Mouse (Mus musculus): ENCODE results near the gene Thap3. TPM values are rescaled to one million over a fixed set of nuclear protein-coding genes. Genes with fewer than 3 reads are reported as not detected.

Gene Thap3
- polyA plus RNA-seq, 1 experiment from 2014 or later, result 28.9 TPM

GRCm38 (mm10) chr4:151995371-151996172 is 6.8 kb upstream of the Thap3 start:
- DNase-seq (ENCODE audit: low spot score), result peak; percentile 83
- Histone ChIP-seq H3K4me3 (ENCODE audit: low read depth, low read length) (peak overlapping the region; percentile 99), H3K9me3 (ENCODE audit: control insufficient read depth, low read length) (no peaks in the 10 kb centered on the region), H3K4me2 (ENCODE audit: low read depth, low read length, severe bottlenecking) (peak overlapping the region; percentile 83), H3K27ac (ENCODE audit: low read depth, low read length) (peak overlapping the region; percentile 62), H3K4me1 (replicated peaks; ENCODE audit: control insufficient read depth, insufficient read depth, low read length) (peaks cover 6% of the 10 kb centered on the region; the same call in 1 of the 2 replicates), H3K36me3 (ENCODE audit: control insufficient read depth, insufficient read depth, low read length) (peaks cover 8% of the 10 kb centered on the region), H3K27me3 (ENCODE audit: control insufficient read depth, insufficient read depth, low read length) (no peaks in the 10 kb centered on the region), H3K9ac (ENCODE audit: low read length) (peak overlapping the region; percentile 93)
- under 1% methylated on average over 93 of the region's 111 CpGs for WGBS
- ATAC-seq (replicated peaks; ENCODE audit: low FRiP score), result peak; percentile 4

- ATAC-seq (replicated peaks; ENCODE audit: low FRiP score) (no peak), DNase-seq (ENCODE audit: low spot score) (peak; percentile 73)
- Histone ChIP-seq H3K27ac (ENCODE audit: low read depth, low read length) (no peak overlapping the region; the same call in 1 of the 2 replicates), H3K9me3 (ENCODE audit: control insufficient read depth, low read length) (no peaks in the 10 kb centered on the region), H3K9ac (ENCODE audit: low read length) (peak overlapping the region; percentile 93), H3K4me3 (ENCODE audit: low read depth, low read length) (peak overlapping the region; percentile 99), H3K36me3 (ENCODE audit: control insufficient read depth, insufficient read depth, low read length) (peaks cover 8% of the 10 kb centered on the region), H3K4me2 (ENCODE audit: low read depth, low read length, severe bottlenecking) (peak overlapping the region; percentile 83), H3K27me3 (ENCODE audit: control insufficient read depth, insufficient read depth, low read length) (no peaks in the 10 kb centered on the region), H3K4me1 (replicated peaks; ENCODE audit: control insufficient read depth, insufficient read depth, low read length) (peaks cover 6% of the 10 kb centered on the region; the same call in 1 of the 2 replicates)
- under 1% methylated on average over 61 of the region's 61 CpGs for WGBS
Measured at GRCm38 (mm10) chr4:151994228-151995171, 5.7 kb upstream of the Thap3 start.

GRCm38 (mm10) chr4:151993035-151993434 is 4.2 kb upstream of the Thap3 start:
- Histone ChIP-seq H3K4me3 (ENCODE audit: low read depth, low read length) (no peak overlapping the region), H3K36me3 (ENCODE audit: control insufficient read depth, insufficient read depth, low read length) (peaks cover 8% of the 10 kb centered on the region), H3K9me3 (ENCODE audit: control insufficient read depth, low read length) (no peaks in the 10 kb centered on the region), H3K27me3 (ENCODE audit: control insufficient read depth, insufficient read depth, low read length) (no peaks in the 10 kb centered on the region), H3K9ac (ENCODE audit: low read length) (no peak overlapping the region), H3K27ac (ENCODE audit: low read depth, low read length) (no peak overlapping the region), H3K4me2 (ENCODE audit: low read depth, low read length, severe bottlenecking) (no peak overlapping the region), H3K4me1 (replicated peaks; ENCODE audit: control insufficient read depth, insufficient read depth, low read length) (peaks cover 8% of the 10 kb centered on the region)
- 86% methylated on average over 6 of the region's 6 CpGs for WGBS
- no peak for DNase-seq (ENCODE audit: low spot score)
- ATAC-seq (replicated peaks; ENCODE audit: low FRiP score), result no peak

- H3K4me3 ChIP-seq (ENCODE audit: low read depth, low read length), result no peak overlapping the region
Measured at GRCm38 (mm10) chr4:151992091-151992490, 3.3 kb upstream of the Thap3 start.

GRCm38 (mm10) chr4:151989110-151989488 is 302 bp upstream of the Thap3 start:
- 29% methylated on average over 6 of the region's 6 CpGs for WGBS
- DNase-seq (ENCODE audit: low spot score) (no peak), ATAC-seq (replicated peaks; ENCODE audit: low FRiP score) (peak; percentile 37; the same call in 1 of the 2 replicates)
- peaks cover 8% of the 10 kb centered on the region for H3K36me3 ChIP-seq (ENCODE audit: control insufficient read depth, insufficient read depth, low read length)
- peak overlapping the region; percentile 80; the same call in 1 of the 2 replicates for H3K4me2 ChIP-seq (ENCODE audit: low read depth, low read length, severe bottlenecking)
- no peak overlapping the region for H3K27ac ChIP-seq (ENCODE audit: low read depth, low read length)
- peaks cover 7% of the 10 kb centered on the region for H3K4me1 ChIP-seq (replicated peaks; ENCODE audit: control insufficient read depth, insufficient read depth, low read length)
- no peaks in the 10 kb centered on the region for H3K9me3 ChIP-seq (ENCODE audit: control insufficient read depth, low read length)
- peak overlapping the region; percentile 84 for H3K4me3 ChIP-seq (ENCODE audit: low read depth, low read length)
- H3K27me3 ChIP-seq (ENCODE audit: control insufficient read depth, insufficient read depth, low read length), result no peaks in the 10 kb centered on the region
- peak overlapping the region; percentile 96 for H3K9ac ChIP-seq (ENCODE audit: low read length)

More at GRCm38 (mm10) chr4:151992091-151992490, 3.3 kb upstream of the Thap3 start:
- no peak for ATAC-seq (replicated peaks; ENCODE audit: low FRiP score)
- Histone ChIP-seq H3K4me2 (ENCODE audit: low read depth, low read length, severe bottlenecking) (no peak overlapping the region), H3K9ac (ENCODE audit: low read length) (no peak overlapping the region), H3K27ac (ENCODE audit: low read depth, low read length) (no peak overlapping the region), H3K27me3 (ENCODE audit: control insufficient read depth, insufficient read depth, low read length) (no peaks in the 10 kb centered on the region), H3K4me1 (replicated peaks; ENCODE audit: control insufficient read depth, insufficient read depth, low read length) (peaks cover 10% of the 10 kb centered on the region), H3K36me3 (ENCODE audit: control insufficient read depth, insufficient read depth, low read length) (peaks cover 8% of the 10 kb centered on the region), H3K9me3 (ENCODE audit: control insufficient read depth, low read length) (no peaks in the 10 kb centered on the region)
- 93% methylated on average over 9 of the region's 9 CpGs for WGBS
- no peak for DNase-seq (ENCODE audit: low spot score)

- DNase-seq (ENCODE audit: low spot score) (no peak), ATAC-seq (replicated peaks; ENCODE audit: low FRiP score) (no peak)
- no peaks in the 10 kb centered on the region for H3K9me3 ChIP-seq (ENCODE audit: control insufficient read depth, low read length)
- H3K27ac ChIP-seq (ENCODE audit: low read depth, low read length), result no peak overlapping the region
- H3K36me3 ChIP-seq (ENCODE audit: control insufficient read depth, insufficient read depth, low read length), result peaks cover 8% of the 10 kb centered on the region
- H3K9ac ChIP-seq (ENCODE audit: low read length), result peak overlapping the region; percentile 96
- WGBS, result 30% methylated on average over 10 of the region's 10 CpGs
- peak overlapping the region; percentile 80 for H3K4me2 ChIP-seq (ENCODE audit: low read depth, low read length, severe bottlenecking)
- peak overlapping the region; percentile 84 for H3K4me3 ChIP-seq (ENCODE audit: low read depth, low read length)
- peaks cover 4% of the 10 kb centered on the region for H3K4me1 ChIP-seq (replicated peaks; ENCODE audit: control insufficient read depth, insufficient read depth, low read length)
- no peaks in the 10 kb centered on the region for H3K27me3 ChIP-seq (ENCODE audit: control insufficient read depth, insufficient read depth, low read length)
Measured at GRCm38 (mm10) chr4:151988014-151988341, 819 bp downstream of the Thap3 start.

- DNase-seq (ENCODE audit: low spot score) (no peak), ATAC-seq (replicated peaks; ENCODE audit: low FRiP score) (no peak)
- Histone ChIP-seq H3K4me2 (ENCODE audit: low read depth, low read length, severe bottlenecking) (no peak overlapping the region), H3K27me3 (ENCODE audit: control insufficient read depth, insufficient read depth, low read length) (no peaks in the 10 kb centered on the region), H3K27ac (ENCODE audit: low read depth, low read length) (no peak overlapping the region), H3K36me3 (ENCODE audit: control insufficient read depth, insufficient read depth, low read length) (peaks cover 8% of the 10 kb centered on the region), H3K9me3 (ENCODE audit: control insufficient read depth, low read length) (no peaks in the 10 kb centered on the region), H3K4me1 (replicated peaks; ENCODE audit: control insufficient read depth, insufficient read depth, low read length) (peaks cover 4% of the 10 kb centered on the region), H3K4me3 (ENCODE audit: low read depth, low read length) (no peak overlapping the region), H3K9ac (ENCODE audit: low read length) (no peak overlapping the region)
- 75% methylated on average over 8 of the region's 8 CpGs for WGBS
Measured at GRCm38 (mm10) chr4:151986650-151987049, 2.1 kb downstream of the Thap3 start.

- no peak overlapping the region for H3K9ac ChIP-seq (ENCODE audit: low read length)
- 45% methylated on average over 10 of the region's 10 CpGs for WGBS
- H3K4me1 ChIP-seq (replicated peaks; ENCODE audit: control insufficient read depth, insufficient read depth, low read length), result peaks cover 4% of the 10 kb centered on the region
- H3K27ac ChIP-seq (ENCODE audit: low read depth, low read length), result no peak overlapping the region
- H3K36me3 ChIP-seq (ENCODE audit: control insufficient read depth, insufficient read depth, low read length), result peaks cover 1% of the 10 kb centered on the region; the same call in 1 of the 2 replicates
- no peak overlapping the region for H3K4me3 ChIP-seq (ENCODE audit: low read depth, low read length)
- no peaks in the 10 kb centered on the region for H3K27me3 ChIP-seq (ENCODE audit: control insufficient read depth, insufficient read depth, low read length)
- no peaks in the 10 kb centered on the region for H3K9me3 ChIP-seq (ENCODE audit: control insufficient read depth, low read length)
- H3K4me2 ChIP-seq (ENCODE audit: low read depth, low read length, severe bottlenecking), result no peak overlapping the region
- ATAC-seq (replicated peaks; ENCODE audit: low FRiP score) (no peak), DNase-seq (ENCODE audit: low spot score) (no peak)
Measured at GRCm38 (mm10) chr4:151985886-151986285, 2.9 kb downstream of the Thap3 start.

All from forebrain, embryonic 11.5 days (tissue).